Mouse (Mus musculus) embryo, embryonic 11 days (tissue): ENCODE measurements around the gene Pdcd6ip.
"Not testable (repeated sequence)": the region's sequence is repeated elsewhere in the genome, so short reads cannot be mapped to it uniquely, and the experiment has no call there.

ENCODE experiments used
- DNase-seq: peaks from one replicate; pipeline ENCODE4 v3.0.0-alpha.2; 2015

The Pdcd6ip gene

GRCm38 (mm10) chr9:113707481-113708360, at the start of gene Pdcd6ip:
Pdcd6ip (minus strand) TSS chr9:113708259.
- DNase-seq, result peak; percentile 91

GRCm38 (mm10) chr9:113755888-113756719, 48.0 kb upstream of the Pdcd6ip start:
- no peak for DNase-seq

- DNase-seq, result no peak
These were observed 41.3 kb upstream of the Pdcd6ip start for GRCm38 (mm10) chr9:113749356-113749755.

- no peak for DNase-seq
These were observed 35.2 kb upstream of the Pdcd6ip start for GRCm38 (mm10) chr9:113743291-113743690.

GRCm38 (mm10) chr9:113742361-113742794, 34.3 kb upstream of the Pdcd6ip start:
- peak; percentile 31 for DNase-seq

- peak; percentile 77 for DNase-seq
These were observed 33.6 kb upstream of the Pdcd6ip start for GRCm38 (mm10) chr9:113741637-113742137.

DNA sequence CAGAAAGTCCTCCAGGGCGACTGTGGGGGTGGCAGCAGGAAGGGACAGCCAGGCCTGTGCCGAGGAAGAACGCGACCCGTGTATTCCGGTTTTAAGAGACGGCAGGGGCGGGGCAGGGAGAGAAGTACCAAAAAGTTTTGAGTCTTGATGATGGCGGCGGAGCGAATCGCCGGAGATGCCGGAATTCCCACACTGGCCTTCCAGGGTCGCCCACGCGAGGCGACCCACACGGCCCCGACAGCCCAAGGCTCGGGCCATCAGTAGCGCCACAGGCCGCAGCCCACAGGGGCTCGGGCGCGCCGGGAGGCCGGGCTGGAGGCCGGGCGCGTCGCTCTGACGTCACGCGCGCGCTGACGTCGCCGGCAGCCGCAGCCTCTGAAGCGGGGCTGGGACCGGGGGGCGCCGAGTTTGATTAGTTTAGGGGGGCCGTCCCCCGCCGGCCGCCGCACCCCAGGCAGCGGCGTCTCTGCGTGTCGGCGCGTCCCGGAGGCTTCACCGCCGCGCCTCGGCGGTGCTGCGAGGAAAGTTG, 33.1 kb upstream of the Pdcd6ip start, which contains the start of gene Clasp2:
Gene Clasp2 (plus strand): TSS at position 366 of the 529 bp plus-strand sequence.
- DNase-seq, result peak; percentile 93

GRCm38 (mm10) chr9:113738941-113739340, 30.9 kb upstream of the Pdcd6ip start:
- no peak for DNase-seq

DNA sequence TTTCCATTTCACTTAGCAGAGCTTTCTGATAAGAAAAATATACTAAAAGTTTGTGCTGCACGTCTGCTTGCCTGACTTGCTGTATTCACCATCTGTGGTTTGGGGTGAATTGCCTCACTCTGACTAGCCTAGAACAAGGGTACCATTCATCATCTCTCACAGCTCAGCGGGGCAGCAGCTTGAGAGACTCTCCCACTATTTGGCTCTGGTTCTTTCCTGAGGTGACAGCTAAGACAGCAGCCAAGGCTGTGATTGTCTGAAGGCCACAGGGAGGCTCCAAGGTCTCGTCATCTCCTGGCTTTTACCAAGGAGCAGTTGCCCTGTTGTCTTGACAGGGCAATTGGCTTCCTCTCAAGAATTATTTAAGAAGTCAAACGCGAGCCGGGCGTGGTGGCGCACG, 30.0 kb upstream of the Pdcd6ip start:
- DNase-seq, result no peak

- no peak for DNase-seq
These were observed 27.9 kb upstream of the Pdcd6ip start for GRCm38 (mm10) chr9:113735920-113736319.

DNA sequence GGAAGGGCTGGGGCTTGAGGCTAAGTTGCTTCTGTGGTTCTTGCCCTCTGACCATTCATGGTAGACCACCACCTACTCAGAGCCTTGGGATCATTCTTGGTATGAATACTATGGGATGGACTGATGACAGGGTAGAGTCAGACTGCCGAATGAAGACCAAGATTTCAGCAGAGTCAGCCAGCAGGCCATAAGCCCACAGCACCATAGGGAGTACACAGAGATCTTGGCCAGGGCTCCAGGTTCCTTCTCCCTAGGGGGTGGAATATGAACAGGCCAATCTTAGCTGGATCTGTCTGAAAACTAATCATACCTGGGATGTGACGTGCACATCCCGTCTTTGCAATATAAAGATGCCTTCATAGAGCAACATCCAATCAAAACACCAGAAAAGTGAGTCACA, 23.5 kb upstream of the Pdcd6ip start:
- no peak for DNase-seq

GRCm38 (mm10) chr9:113726991-113727680, 19.1 kb upstream of the Pdcd6ip start:
- DNase-seq, result no peak

GRCm38 (mm10) chr9:113726131-113726530, 18.1 kb upstream of the Pdcd6ip start:
- DNase-seq, result no peak

DNA sequence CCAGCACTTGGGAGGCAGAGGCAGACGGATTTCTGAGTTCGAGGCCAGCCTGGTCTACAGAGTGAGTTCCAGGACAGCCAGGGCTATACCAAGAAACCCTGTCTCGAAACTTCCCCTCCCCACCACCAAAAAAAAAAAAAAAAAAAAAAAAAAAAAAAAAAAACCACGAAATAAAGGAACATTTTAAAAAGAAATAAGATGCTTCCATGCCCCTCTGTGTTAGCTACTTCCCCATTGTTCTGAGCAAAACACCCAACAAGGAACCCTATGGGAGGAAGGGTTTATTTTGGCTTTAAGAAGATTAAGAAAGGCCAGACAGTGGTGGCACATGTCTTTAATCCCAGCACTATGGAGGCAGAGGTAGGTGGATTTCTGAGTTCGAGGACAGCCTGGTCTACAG, 17.6 kb upstream of the Pdcd6ip start:
- not testable (repeated sequence) for DNase-seq

- DNase-seq, result no peak
These were observed 16.6 kb upstream of the Pdcd6ip start for GRCm38 (mm10) chr9:113724646-113725045.

- peak; percentile 45 for DNase-seq
These were observed 11.0 kb upstream of the Pdcd6ip start for GRCm38 (mm10) chr9:113719063-113719462.

GRCm38 (mm10) chr9:113710871-113711270, 2.8 kb upstream of the Pdcd6ip start:
- DNase-seq, result no peak

DNA sequence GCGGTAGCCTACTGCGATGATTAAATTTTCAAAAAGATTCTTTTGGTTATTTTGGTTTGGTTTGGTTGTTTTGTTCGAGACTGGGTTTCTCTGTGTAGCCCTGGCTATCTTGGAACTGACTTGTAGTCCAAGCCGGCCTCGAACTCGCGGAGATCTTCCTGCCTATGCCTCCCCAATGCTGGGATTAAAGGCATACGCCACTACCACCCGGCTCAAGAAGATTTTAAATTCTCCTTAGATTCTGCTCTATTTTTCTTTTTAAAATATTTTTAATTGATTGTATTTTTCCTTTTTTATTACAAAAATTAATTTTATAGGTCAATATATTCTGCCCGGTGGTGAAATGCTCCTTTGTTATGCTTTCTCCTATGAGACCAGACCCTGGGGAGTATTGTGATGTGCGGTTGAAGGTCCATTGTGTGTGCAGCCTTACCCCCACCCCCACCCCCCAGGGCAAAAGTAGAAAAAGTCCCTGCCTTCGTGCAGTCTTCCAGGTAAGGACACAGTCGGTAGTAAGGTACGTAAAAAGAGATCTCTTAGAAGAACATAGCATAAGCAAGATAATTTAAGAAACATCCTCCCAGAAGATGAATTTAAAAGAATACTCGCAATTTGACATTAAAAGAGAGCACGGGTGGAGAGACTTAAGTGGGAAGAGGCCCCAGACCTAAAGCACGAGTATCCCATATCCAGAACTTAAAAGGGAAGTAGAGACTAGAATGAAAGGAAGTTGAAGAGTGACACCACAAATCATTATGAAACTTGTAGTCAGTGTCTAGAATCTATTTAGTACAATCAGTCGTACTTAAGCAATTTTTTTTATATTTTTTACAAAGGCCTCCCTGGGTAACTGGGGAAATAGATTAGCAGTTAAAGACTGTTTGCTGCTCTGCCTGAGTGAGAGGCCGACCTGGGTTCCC, 562 bp upstream of the Pdcd6ip start:
- no peak for DNase-seq

DNA sequence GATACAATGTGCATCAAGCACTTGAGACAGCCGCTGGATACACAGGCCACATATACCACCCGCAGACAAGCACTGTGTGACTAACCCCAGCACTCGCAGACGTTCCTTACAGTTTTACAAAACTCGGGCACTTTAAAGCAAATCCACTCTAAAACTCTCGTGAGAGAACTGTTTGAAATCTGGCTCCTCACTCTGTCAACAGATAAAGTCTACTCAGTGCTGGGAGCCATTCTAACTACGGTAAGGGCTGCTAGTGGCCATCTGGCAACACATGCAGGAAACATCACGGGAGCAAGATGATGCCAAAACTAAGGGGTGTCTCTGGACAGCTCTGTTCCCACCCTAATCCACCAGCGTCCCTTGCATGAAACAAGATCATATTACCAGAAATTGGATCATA, 1.2 kb downstream of the Pdcd6ip start:
- no peak for DNase-seq

DNA sequence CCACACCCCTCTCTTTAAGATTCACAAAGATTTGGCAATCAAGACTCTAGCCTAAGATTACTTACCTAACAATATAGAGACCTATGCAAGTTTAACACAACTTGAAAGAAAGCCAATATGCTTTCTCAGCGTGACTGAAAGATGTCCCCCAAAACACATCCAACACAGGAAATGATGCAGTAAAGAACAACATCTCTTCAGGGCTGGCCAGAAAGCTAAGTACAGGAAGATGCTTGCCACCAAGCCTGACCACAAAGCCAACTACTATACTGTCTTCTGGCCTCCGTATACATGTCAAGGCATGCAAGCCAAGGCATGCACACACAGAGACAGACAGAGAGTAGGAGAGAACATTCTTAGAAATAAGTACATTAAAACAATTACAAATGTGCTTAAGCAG, 2.0 kb downstream of the Pdcd6ip start:
- DNase-seq, result no peak

DNA sequence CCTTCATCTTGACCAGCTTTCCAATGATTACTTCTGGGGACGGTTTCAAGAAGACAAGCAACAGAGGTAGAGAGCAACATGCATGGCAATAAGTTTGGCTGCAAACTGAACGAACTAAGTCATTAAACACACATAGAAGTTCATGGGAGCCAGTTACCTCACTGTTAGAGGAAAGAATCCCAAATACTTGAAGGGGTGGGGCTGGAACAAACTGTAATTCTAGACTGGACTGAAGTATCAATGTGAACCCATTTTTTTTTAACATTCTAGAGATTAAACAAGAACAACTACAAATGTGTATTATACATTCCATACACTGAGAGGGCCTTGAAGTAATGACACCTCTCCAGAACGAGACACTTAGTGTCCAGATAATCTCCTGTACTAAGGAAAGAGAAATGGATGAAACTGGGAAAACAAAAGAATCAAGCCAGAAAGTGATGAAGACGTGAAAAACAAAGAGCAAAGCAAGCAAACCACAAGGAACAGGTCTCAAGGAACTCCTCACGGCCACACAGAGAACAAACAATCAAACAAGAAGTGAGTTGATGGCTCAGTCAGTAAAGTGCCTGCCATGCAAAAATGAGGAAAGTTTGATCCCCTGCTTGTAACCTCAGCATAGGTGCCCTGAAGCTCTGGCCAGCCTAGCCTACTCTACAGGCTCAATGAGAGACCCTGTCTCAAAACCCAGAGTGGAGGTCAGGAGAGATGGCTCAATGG, 6.5 kb downstream of the Pdcd6ip start:
- no peak for DNase-seq
